Mouse (Mus musculus) myocyte (in vitro differentiated cells): ENCODE measurements at regions not wholly inside any gene's neighbourhood (a gene's known extent, or its start where the extent isn't known, plus 50 kb on each side); places are given as distances from the start of the nearest gene placed in this dataset.

Source experiments
- H3K27me3 ChIP-seq: one replicate; pipeline ENCODE4 v1.6.1; 2011; ENCODE audit not compliant: control insufficient read depth, insufficient read depth, insufficient read length
- H3K36me3 ChIP-seq: one replicate; pipeline ENCODE4 v1.6.1; 2011; ENCODE audit not compliant: control insufficient read depth, insufficient read depth
- H3K4me2 ChIP-seq: one replicate; pipeline ENCODE4 v1.6.1; 2011; ENCODE audit warnings: low read depth, control low read depth
- H3K4me3 ChIP-seq: one replicate; pipeline ENCODE4 v1.5.1; 2011; ENCODE audit warnings: mild to moderate bottlenecking, control low read depth, moderate library complexity
- H3K79me2 ChIP-seq: one replicate; pipeline ENCODE4 v1.6.1; 2011; ENCODE audit not compliant: control insufficient read depth, insufficient read depth
- H3ac ChIP-seq: one replicate; pipeline ENCODE4 v1.6.1; 2011; ENCODE audit not compliant: control insufficient read depth, insufficient read length
- MYOD1 ChIP-seq, 3 experiments: IDR thresholded peaks; one replicate each; pipeline ENCODE4 v1.6.1; 2011; ENCODE audit warnings: control low read depth in 2 of 3, low read depth in 2 of 3, mild to moderate bottlenecking in 2 of 3, moderate library complexity in 1 of 3; ENCODE audit not compliant: insufficient read length in 2 of 3, control insufficient read depth in 1 of 3
- MYOG ChIP-seq, 3 experiments: IDR thresholded peaks; one replicate each; pipeline ENCODE4 v1.6.1; 2011; ENCODE audit warnings: control low read depth in 2 of 3, low read depth in 2 of 3, mild to moderate bottlenecking in 2 of 3; ENCODE audit not compliant: insufficient read length in 2 of 3, control insufficient read depth in 1 of 3, insufficient read depth in 1 of 3
- TCF12 ChIP-seq: IDR thresholded peaks from one replicate; pipeline ENCODE4 v1.6.1; 2011; ENCODE audit warnings: mild to moderate bottlenecking, control low read depth; ENCODE audit not compliant: poor library complexity, insufficient read depth, severe bottlenecking
- TCF3 ChIP-seq: IDR thresholded peaks from one replicate; pipeline ENCODE4 v1.6.1; 2011; ENCODE audit warnings: low read depth, control low read depth; ENCODE audit not compliant: insufficient read length

GRCm38 (mm10) chr16:55356097-55356496, 58.3 kb upstream of the Zpld1 start:
- no peaks in the 10 kb centered on the region for H3K27me3 ChIP-seq
- H3K4me2 ChIP-seq: no peak overlapping the region
- no peak overlapping the region for H3ac ChIP-seq
- no peak for TF ChIP-seq MYOG (IDR thresholded peaks at IDR 0.05; ENCODE audit: control insufficient read depth in 1 of 3, insufficient read depth in 1 of 3, insufficient read length in 2 of 3, low read depth in 2 of 3)
- no peak for TF ChIP-seq MYOD1 (IDR thresholded peaks at IDR 0.05; ENCODE audit: control insufficient read depth in 1 of 3, insufficient read length in 2 of 3, low read depth in 2 of 3)
- no peak for TF ChIP-seq TCF12
- no peak for TF ChIP-seq TCF3
- no peaks in the 10 kb centered on the region for H3K36me3 ChIP-seq
- no peak overlapping the region for H3K4me3 ChIP-seq
- H3K79me2 ChIP-seq: no peaks in the 10 kb centered on the region
